Mouse (Mus musculus): ENCODE data around the gene Tm9sf1. TPM values are rescaled to one million over a fixed set of nuclear protein-coding genes. Genes with fewer than 3 reads are reported as not detected.

Gene Tm9sf1
- polyA plus RNA-seq, 3 experiments from 2014 or later: 36.3 to 45.0 (median 39.3) TPM

DNA sequence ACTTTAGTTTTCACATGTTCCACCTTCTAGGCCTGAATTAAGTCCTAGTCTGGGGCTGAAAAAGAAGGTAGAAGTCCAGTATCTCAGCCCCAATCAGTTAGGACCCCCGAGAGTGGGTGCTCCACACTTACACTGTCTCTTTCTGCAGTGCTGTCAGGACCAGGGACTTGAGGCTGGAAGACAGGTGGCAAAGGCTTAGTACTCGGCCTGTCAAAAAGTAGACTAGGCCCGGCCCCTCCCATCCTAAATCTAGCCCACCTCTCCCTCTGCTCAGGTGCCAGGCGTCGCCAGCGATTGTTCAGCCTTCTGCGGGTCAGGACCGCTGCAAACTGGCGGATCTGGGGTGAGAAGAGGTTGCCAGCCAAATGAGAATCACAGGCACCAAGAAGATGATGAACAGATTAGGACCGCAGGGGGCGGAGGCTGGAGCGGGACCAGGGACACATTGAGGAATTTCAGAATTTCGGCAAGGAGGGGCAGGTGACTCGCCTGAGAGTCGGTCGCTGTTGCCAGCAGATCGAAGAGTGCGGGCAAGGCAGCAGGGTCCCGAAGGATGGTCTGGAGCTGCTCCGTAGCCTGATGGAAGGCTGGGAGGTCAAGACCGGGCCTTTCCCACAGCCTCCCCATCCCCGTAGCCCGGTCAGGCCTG lies 8.6 kb downstream of the Tm9sf1 start:
- no peak for ATAC-seq

DNA sequence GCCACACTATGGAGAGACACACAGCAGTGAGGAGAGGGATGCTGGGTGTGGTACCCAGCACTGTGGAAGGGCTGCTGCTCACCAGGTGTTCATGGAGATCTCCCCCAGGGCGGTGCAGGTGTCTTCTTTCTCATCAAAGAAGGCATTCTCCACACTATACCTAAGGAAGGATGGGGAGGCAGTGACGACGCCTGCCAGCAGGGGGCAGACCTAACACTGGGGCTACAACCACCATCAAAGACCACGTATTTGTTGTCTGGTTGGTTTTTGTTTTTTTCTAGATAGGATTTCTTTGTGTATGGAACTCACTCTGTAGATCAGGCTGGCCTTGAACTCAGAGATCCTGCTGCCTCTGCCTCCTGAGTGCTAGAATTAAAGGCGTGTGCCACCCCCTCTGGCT lies 14.3 kb downstream of the Tm9sf1 start:
- ATAC-seq: peak; percentile 65

- no peak for ATAC-seq
Measured at GRCm38 (mm10) chr14:55628077-55628827, 15.4 kb downstream of the Tm9sf1 start.

DNA sequence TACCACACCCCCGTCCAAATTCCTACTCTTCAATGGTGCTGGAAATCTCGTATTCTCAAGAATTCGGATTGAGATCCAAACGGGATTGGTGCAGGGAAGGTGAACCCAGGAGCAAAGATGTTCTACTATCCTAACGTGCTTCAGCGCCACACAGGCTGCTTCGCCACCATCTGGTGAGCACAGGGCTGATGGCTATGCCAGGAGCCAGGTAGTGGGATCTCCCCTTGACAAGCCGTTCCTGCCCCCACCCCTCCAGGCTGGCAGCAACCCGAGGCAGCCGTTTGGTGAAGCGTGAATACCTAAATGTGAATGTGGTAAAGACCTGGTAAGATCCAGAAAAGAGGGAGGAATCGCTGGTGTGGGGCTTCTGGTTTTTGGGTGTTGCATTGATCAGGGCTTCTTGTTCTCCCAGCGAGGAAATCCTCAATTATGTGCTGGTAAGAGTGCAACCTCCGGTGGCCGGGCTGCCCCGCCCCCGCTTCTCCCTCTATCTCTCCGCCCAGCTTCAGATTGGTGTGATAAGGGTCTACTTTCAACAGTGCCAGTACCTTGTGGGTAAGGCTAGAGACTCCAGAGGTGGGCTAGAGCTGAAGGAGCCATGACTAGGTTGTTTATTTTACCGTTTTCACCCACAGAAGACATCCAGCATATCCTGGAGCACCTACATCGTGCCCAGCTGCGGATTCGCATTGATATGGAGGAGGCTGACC lies 25.0 kb downstream of the Tm9sf1 start:
- ATAC-seq: no peak

DNA sequence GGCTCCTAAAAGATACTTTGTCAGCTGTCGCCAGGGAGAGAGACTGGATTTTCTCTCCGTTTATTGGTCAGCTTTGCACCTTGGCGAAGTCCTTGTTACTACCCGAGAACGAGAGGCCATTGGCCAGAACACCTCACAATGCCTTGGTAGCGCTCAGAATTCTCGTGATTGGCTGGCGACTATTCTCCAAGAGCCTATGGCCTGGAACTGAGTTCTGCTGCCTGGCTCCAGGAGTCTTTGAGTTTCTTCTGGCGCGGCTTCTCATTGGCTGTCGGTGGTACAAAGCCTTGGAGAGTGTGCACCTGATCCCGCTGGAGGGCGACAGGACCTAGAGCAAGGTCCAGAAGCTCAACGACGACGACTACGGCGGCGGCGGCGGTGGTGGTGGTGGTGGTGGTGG lies 25.8 kb downstream of the Tm9sf1 start, which contains the start of gene Rec8:
Gene Rec8, plus strand, starts transcription at position 216 of the 400 bp plus-strand sequence.
- ATAC-seq: peak; percentile 60

DNA sequence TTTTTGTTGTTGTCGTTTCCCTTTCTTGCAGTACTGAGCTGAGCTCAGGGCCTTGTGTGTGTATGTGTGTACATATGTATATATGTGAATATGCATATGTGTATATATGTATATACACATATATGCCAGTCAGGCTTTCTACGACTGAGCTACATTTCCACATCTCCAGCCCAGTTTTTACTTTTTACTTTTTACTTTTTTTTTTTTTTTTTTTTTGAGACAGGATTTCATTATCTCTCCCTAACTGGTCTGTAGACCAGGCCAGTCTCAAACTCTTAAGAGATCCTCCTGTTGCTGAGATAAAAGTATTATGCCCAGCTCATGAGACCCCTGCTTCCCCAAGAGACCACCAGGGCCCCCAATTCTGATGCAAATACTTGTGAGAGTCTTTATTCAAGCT lies 26.8 kb downstream of the Tm9sf1 start:
- no peak for ATAC-seq

- ATAC-seq: no peak
Measured at GRCm38 (mm10) chr14:55615876-55616275, 27.7 kb downstream of the Tm9sf1 start.

DNA sequence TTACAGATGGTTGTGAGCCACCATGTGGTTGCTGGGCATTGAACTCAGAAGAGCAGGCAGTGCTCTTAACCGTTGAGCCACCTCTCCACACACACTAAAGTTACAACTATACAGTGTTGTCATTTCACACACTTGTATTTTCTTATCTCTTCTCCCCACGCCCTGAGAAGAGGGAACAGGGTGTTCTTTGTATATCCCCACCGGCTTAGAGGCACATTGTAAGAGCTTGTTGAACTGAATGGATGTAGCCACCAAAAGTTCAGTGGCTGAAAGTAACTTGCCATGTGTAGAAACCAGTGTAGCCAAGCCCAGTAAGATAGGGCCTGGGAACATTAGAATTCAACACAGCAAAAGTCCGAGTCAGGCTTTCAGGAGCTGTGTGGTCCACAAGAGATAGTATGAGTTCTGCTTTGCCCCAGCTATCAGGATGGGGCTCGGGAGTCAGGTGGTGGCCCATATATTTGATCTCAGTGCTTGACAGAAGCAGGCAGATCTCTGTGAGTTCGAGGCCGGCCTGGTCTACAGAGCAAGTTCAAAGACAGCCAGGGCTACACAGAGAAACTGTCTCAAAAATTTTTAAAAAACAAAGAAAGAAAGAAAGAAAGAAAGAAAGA lies 28.9 kb downstream of the Tm9sf1 start:
- ATAC-seq: no peak

GRCm38 (mm10) chr14:55613346-55613745 lies 30.3 kb downstream of the Tm9sf1 start:
- no peak for ATAC-seq

GRCm38 (mm10) chr14:55608339-55608738 lies 35.3 kb downstream of the Tm9sf1 start:
- ATAC-seq: no peak

DNA sequence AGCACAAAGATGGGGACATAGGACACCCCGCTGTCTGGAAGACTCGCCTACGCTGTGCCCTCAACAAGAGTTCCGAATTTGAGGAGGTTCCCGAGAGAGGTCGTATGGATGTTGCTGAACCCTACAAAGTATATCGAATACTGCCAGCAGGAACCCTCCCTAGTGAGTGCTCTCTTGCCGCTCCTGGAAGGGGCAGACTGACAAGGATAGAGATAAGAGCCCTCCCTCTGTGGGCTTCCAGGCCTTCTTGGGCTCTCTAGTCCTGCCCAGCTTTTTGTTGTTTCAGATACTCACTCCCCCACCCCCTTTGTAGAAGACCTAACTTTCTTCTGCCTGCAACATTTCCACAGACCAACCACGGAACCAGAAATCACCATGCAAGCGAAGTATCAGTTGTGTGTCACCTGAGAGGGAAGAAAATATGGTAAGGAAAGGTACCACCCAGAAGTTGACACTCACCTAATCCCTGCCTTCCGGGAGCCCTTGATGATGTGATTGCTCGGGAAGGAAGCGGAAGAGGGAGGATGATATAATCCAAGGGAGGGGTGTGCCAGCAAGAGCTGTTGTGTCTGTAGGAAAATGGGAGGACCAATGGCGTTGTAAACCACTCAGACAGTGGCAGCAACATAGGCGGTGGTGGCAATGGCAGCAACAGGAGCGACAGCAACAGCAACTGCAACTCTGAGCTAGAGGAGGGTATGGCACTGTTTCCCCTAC lies 37.7 kb downstream of the Tm9sf1 start:
- no peak for ATAC-seq

GRCm38 (mm10) chr14:55604823-55605222 lies 38.8 kb downstream of the Tm9sf1 start:
- no peak for ATAC-seq

- ATAC-seq: peak; percentile 97
Measured at GRCm38 (mm10) chr14:55603633-55604576, 39.7 kb downstream of the Tm9sf1 start.

DNA sequence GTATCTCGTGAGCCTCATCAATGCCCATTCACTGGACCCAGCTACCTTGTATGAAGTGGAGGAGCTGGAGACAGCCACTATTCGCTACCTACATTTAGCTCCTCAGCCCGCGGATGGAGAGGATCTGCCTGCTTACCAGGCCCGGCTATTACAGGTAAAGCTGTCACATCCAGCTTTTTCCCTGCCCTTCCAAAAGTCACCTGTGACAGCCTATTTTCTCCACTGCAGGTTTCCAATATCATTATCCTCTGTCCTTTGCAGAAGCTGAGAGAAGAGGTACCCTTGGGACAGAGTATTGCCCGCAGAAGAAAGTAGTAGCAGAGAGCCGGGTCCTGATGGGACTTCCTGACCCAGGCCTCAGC lies 40.4 kb downstream of the Tm9sf1 start, which contains the start of gene Irf9:
Gene Irf9, plus strand, starts transcription at position 301 of the 362 bp plus-strand sequence.
- no peak for ATAC-seq

- ATAC-seq: no peak
Measured at GRCm38 (mm10) chr14:55598521-55599390, 44.9 kb downstream of the Tm9sf1 start.

DNA sequence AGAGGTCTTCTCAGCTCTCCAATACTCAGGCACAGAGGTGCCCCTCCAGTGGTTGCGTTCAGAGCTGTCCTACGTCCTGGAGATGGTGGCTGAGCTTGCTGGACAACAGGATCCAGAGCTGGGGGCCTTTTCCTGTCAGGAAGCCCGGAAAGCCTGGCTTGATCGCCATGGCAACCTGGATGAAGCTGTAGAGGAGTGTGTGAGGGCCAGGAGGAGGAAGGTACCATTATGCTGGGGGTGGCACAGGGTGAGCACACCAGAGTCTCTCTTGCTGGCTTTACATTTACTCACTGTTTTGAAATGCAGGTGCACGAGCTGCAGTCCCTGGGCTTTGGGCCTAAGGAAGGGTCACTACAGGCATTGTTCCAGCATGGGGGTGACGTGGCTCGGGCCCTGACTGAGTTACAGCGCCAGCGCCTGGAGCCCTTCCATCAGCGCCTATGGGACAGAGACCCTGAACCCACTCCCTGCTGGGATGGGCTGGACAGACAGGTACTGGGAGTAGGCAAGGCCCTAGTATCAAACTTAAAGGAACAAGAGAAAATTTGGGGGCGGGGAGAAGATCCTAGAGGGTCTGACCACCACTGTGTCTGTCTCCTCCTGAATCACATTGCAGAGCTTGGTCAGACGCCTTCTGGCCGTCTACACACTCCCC lies 47.4 kb downstream of the Tm9sf1 start:
- ATAC-seq: no peak

- no peak for ATAC-seq
Measured at GRCm38 (mm10) chr14:55592226-55592625, 51.4 kb downstream of the Tm9sf1 start.

DNA sequence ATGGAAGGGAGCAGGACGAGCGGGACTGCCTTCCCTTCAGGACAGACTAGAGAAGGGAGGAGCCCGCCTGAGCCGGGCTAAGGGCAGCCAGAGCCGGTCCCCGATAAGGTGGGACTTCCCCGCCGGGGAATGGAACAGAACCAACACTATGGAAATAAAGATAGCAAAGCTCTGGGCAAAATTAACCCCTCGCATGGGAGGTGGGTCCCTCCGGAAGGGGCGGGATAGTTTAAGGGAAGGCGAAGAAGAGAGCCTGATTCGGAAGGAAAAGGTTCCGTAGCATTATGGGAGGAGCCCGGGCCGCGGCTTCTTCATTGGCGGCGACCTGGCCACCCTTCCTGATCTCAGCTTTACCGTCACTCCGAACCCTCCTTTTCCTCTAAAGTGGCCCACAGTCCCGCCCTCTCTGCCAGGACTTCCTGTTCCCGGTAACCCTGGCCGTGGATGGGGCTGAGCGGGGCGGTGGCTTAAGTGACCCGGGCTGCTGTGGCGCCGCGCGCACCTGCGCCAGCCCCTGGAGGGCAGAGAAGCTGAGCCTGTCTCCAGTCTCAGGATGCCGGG lies 52.2 kb downstream of the Tm9sf1 start, which contains the start of gene Rnf31:
Gene Rnf31, plus strand, starts transcription at position 378 of the 561 bp plus-strand sequence.
- peak; percentile 75 for ATAC-seq

- peak; percentile 57 for ATAC-seq
Measured at GRCm38 (mm10) chr14:55590748-55591330, 52.8 kb downstream of the Tm9sf1 start, which contains the start of gene Psme2. Gene Psme2, minus strand, starts transcription at chr14:55591113.
